Mouse (Mus musculus): ENCODE data around the gene Rbfox3. TPM values are rescaled to one million over a fixed set of nuclear protein-coding genes. Genes with fewer than 3 reads are reported as not detected.

Rbfox3 gene
- polyA plus RNA-seq, 1 experiment = 0.03 TPM

- H3K27me3 ChIP-seq (replicated peaks) = peaks cover 21% of the 10 kb centered on the region
- H3K36me3 ChIP-seq (replicated peaks; ENCODE audit: low read length) = no peaks in the 10 kb centered on the region
- H3K4me3 ChIP-seq (replicated peaks) = no peak overlapping the region
- H3K9me3 ChIP-seq = no peaks in the 10 kb centered on the region
- H3K4me1 ChIP-seq = no peaks in the 10 kb centered on the region
- TF ChIP-seq GATA1 (IDR thresholded peaks at IDR 0.05; ENCODE audit: borderline replicate concordance, low read length) (no peak), FLI1 (IDR thresholded peaks at IDR 0.05; ENCODE audit: low read length) (no peak)
Observed at GRCm38 (mm10) chr11:118685397-118685796, 226.0 kb downstream of the Rbfox3 start.

GRCm38 (mm10) chr11:118684665-118685064 lies 226.7 kb downstream of the Rbfox3 start:
- TF ChIP-seq GATA1 (IDR thresholded peaks at IDR 0.05; ENCODE audit: borderline replicate concordance, low read length) = no peak
- TF ChIP-seq FLI1 (IDR thresholded peaks at IDR 0.05; ENCODE audit: low read length) = no peak
- Histone ChIP-seq H3K36me3 (replicated peaks; ENCODE audit: low read length) (no peaks in the 10 kb centered on the region), H3K4me1 (no peaks in the 10 kb centered on the region), H3K9me3 (no peaks in the 10 kb centered on the region), H3K4me3 (replicated peaks) (no peak overlapping the region), H3K27me3 (replicated peaks) (peaks cover 25% of the 10 kb centered on the region)

- Histone ChIP-seq H3K36me3 (replicated peaks; ENCODE audit: low read length) (no peaks in the 10 kb centered on the region), H3K4me1 (no peaks in the 10 kb centered on the region), H3K4me3 (replicated peaks) (no peak overlapping the region), H3K9me3 (no peaks in the 10 kb centered on the region), H3K27me3 (replicated peaks) (peaks cover 41% of the 10 kb centered on the region)
- TF ChIP-seq FLI1 (IDR thresholded peaks at IDR 0.05; ENCODE audit: low read length) (no peak), GATA1 (IDR thresholded peaks at IDR 0.05; ENCODE audit: borderline replicate concordance, low read length) (no peak)
Observed at GRCm38 (mm10) chr11:118680699-118681098, 230.7 kb downstream of the Rbfox3 start.

GRCm38 (mm10) chr11:118679736-118680410 lies 231.5 kb downstream of the Rbfox3 start:
- H3K27me3 ChIP-seq (replicated peaks) = peaks cover 41% of the 10 kb centered on the region
- no peaks in the 10 kb centered on the region for H3K36me3 ChIP-seq (replicated peaks; ENCODE audit: low read length)
- no peaks in the 10 kb centered on the region for H3K4me1 ChIP-seq
- no peak overlapping the region for H3K4me3 ChIP-seq (replicated peaks)
- H3K9me3 ChIP-seq = no peaks in the 10 kb centered on the region
- TF ChIP-seq FLI1 (IDR thresholded peaks at IDR 0.05; ENCODE audit: low read length) (no peak), GATA1 (IDR thresholded peaks at IDR 0.05; ENCODE audit: borderline replicate concordance, low read length) (no peak)

- Histone ChIP-seq H3K27me3 (replicated peaks) (peaks cover 36% of the 10 kb centered on the region), H3K9me3 (no peaks in the 10 kb centered on the region), H3K36me3 (replicated peaks; ENCODE audit: low read length) (no peaks in the 10 kb centered on the region), H3K4me1 (no peaks in the 10 kb centered on the region), H3K4me3 (replicated peaks) (no peak overlapping the region)
- TF ChIP-seq FLI1 (IDR thresholded peaks at IDR 0.05; ENCODE audit: low read length) (no peak), GATA1 (IDR thresholded peaks at IDR 0.05; ENCODE audit: borderline replicate concordance, low read length) (no peak)
Observed at GRCm38 (mm10) chr11:118678515-118679104, 232.8 kb downstream of the Rbfox3 start.

- Histone ChIP-seq H3K4me3 (replicated peaks) (no peak overlapping the region), H3K9me3 (no peaks in the 10 kb centered on the region), H3K36me3 (replicated peaks; ENCODE audit: low read length) (no peaks in the 10 kb centered on the region), H3K27me3 (replicated peaks) (peaks cover 34% of the 10 kb centered on the region), H3K4me1 (no peaks in the 10 kb centered on the region)
- TF ChIP-seq GATA1 (IDR thresholded peaks at IDR 0.05; ENCODE audit: borderline replicate concordance, low read length) (no peak), FLI1 (IDR thresholded peaks at IDR 0.05; ENCODE audit: low read length) (no peak)
Observed at GRCm38 (mm10) chr11:118677277-118677676, 234.1 kb downstream of the Rbfox3 start.

- Histone ChIP-seq H3K4me1 (no peaks in the 10 kb centered on the region), H3K36me3 (replicated peaks; ENCODE audit: low read length) (no peaks in the 10 kb centered on the region), H3K4me3 (replicated peaks) (no peak overlapping the region), H3K9me3 (no peaks in the 10 kb centered on the region), H3K27me3 (replicated peaks) (peaks cover 37% of the 10 kb centered on the region)
- TF ChIP-seq FLI1 (IDR thresholded peaks at IDR 0.05; ENCODE audit: low read length) = no peak
Observed at GRCm38 (mm10) chr11:118676364-118676763, 235.0 kb downstream of the Rbfox3 start.

GRCm38 (mm10) chr11:118671958-118672357 lies 239.4 kb downstream of the Rbfox3 start:
- peaks cover 27% of the 10 kb centered on the region for H3K27me3 ChIP-seq (replicated peaks)
- no peaks in the 10 kb centered on the region for H3K36me3 ChIP-seq (replicated peaks; ENCODE audit: low read length)
- H3K4me3 ChIP-seq (replicated peaks) = no peak overlapping the region
- no peaks in the 10 kb centered on the region for H3K9me3 ChIP-seq
- no peak for TF ChIP-seq FLI1 (IDR thresholded peaks at IDR 0.05; ENCODE audit: low read length)
- TF ChIP-seq GATA1 (IDR thresholded peaks at IDR 0.05; ENCODE audit: borderline replicate concordance, low read length) = no peak
- H3K4me1 ChIP-seq = no peaks in the 10 kb centered on the region

GRCm38 (mm10) chr11:118671216-118671615 lies 240.2 kb downstream of the Rbfox3 start:
- no peak for TF ChIP-seq FLI1 (IDR thresholded peaks at IDR 0.05; ENCODE audit: low read length)
- no peak for TF ChIP-seq GATA1 (IDR thresholded peaks at IDR 0.05; ENCODE audit: borderline replicate concordance, low read length)
- peaks cover 28% of the 10 kb centered on the region for H3K27me3 ChIP-seq (replicated peaks)

GRCm38 (mm10) chr11:118669820-118670219 lies 241.6 kb downstream of the Rbfox3 start:
- Histone ChIP-seq H3K4me3 (replicated peaks) (no peak overlapping the region), H3K4me1 (no peaks in the 10 kb centered on the region), H3K27me3 (replicated peaks) (peaks cover 29% of the 10 kb centered on the region), H3K9me3 (no peaks in the 10 kb centered on the region), H3K36me3 (replicated peaks; ENCODE audit: low read length) (no peaks in the 10 kb centered on the region)
- TF ChIP-seq FLI1 (IDR thresholded peaks at IDR 0.05; ENCODE audit: low read length) = no peak
- TF ChIP-seq GATA1 (IDR thresholded peaks at IDR 0.05; ENCODE audit: borderline replicate concordance, low read length) = no peak

More at GRCm38 (mm10) chr11:118671216-118671615, 240.2 kb downstream of the Rbfox3 start:
- no peaks in the 10 kb centered on the region for H3K9me3 ChIP-seq
- no peaks in the 10 kb centered on the region for H3K36me3 ChIP-seq (replicated peaks; ENCODE audit: low read length)
- H3K4me3 ChIP-seq (replicated peaks) = no peak overlapping the region
- no peaks in the 10 kb centered on the region for H3K4me1 ChIP-seq
